Mouse (Mus musculus): ENCODE measurements around the gene Trpv6. TPM values are rescaled to one million over a fixed set of nuclear protein-coding genes. Genes with fewer than 3 reads are reported as not detected.

Gene Trpv6
- polyA plus RNA-seq (2012; fragmentation: generic; extraction: Trizol) = 0.25 TPM

DNA sequence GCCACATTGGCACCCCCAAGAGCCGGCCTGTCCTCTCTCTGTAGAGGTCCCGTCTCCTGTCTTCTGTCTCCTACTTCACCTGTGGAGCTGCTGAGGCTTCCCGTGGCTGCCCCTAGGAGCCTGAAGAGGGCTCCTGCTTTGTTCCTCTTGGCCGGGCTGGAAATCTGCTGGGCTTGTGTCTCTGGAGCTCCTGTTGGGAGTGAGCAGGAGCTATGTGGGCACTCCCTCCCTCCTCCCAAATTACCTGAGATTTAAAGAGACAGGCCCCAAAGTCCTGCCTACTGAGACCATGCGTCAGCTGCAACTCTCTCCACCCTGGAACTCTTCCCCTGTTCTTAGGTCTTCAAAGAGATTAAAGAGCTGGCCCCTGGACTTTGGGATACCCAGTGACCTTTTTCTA is at the start of gene Trpv6:
Trpv6 (minus strand) TSS at position 228 of the 400 bp plus-strand sequence.
- Histone ChIP-seq H3K79me2 (ENCODE audit: control insufficient read depth, insufficient read depth) (no peaks in the 10 kb centered on the region), H3K36me3 (ENCODE audit: control insufficient read depth, insufficient read depth) (no peaks in the 10 kb centered on the region), H3K4me3 (no peak within 1 kb of the TSS), H3ac (ENCODE audit: control insufficient read depth, insufficient read length) (no peak within 1 kb of the TSS), H3K27me3 (ENCODE audit: control insufficient read depth, insufficient read depth, insufficient read length) (no peaks in the 10 kb centered on the region), H3K4me2 (ENCODE audit: low read depth) (no peak within 1 kb of the TSS)
- TF ChIP-seq TCF12 (IDR thresholded peaks at IDR 0.05; ENCODE audit: insufficient read depth, poor library complexity, severe bottlenecking) (no peak), POLR2AphosphoS2 (IDR thresholded peaks at IDR 0.05; ENCODE audit: insufficient read length, low read depth) (no peak), SRF (IDR thresholded peaks at IDR 0.05; ENCODE audit: control insufficient read depth, insufficient read length, low read depth) (no peak)

DNA sequence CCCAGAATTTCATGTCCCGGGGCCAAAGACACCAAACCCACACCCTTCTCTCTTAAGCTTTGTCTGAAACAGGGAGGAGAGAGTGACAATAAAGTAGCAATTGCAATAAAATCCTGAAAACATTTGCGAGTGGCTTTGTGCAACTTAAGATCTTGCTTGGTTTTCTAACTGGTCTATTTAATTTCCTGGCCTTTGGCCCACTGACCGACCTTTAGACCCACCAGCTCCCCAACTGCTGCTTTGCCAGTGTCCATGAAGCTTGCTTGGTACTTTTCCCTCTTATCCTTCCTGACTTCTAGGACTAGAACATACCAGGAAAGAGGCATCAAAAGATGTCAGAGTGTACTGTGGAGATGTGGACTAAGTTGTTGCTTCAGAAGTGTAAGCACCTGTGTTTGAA is 49.4 kb upstream of the Trpv6 start:
- Histone ChIP-seq H3K4me3 (no peak overlapping the region), H3K27me3 (ENCODE audit: control insufficient read depth, insufficient read depth, insufficient read length) (no peaks in the 10 kb centered on the region), H3K79me2 (ENCODE audit: control insufficient read depth, insufficient read depth) (no peaks in the 10 kb centered on the region), H3K36me3 (ENCODE audit: control insufficient read depth, insufficient read depth) (no peaks in the 10 kb centered on the region), H3K4me2 (ENCODE audit: low read depth) (no peak overlapping the region), H3ac (ENCODE audit: control insufficient read depth, insufficient read length) (no peak overlapping the region)
- TF ChIP-seq USF1 (IDR thresholded peaks at IDR 0.05; ENCODE audit: low read depth) (no peak), POLR2A (IDR thresholded peaks at IDR 0.05; ENCODE audit: insufficient read length, low read depth) (no peak), MAX (IDR thresholded peaks at IDR 0.05; ENCODE audit: low read depth) (no peak), MYOD1 (IDR thresholded peaks at IDR 0.05; ENCODE audit: control insufficient read depth in 1 of 3, insufficient read length in 2 of 3, low read depth in 2 of 3) (no peak), TCF3 (IDR thresholded peaks at IDR 0.05; ENCODE audit: insufficient read length, low read depth) (no peak), CEBPB (IDR thresholded peaks at IDR 0.05; ENCODE audit: insufficient read depth, poor library complexity, severe bottlenecking) (no peak), E2F4 (IDR thresholded peaks at IDR 0.05; ENCODE audit: insufficient read depth) (no peak), SRF (IDR thresholded peaks at IDR 0.05; ENCODE audit: control insufficient read depth, insufficient read length, low read depth) (no peak), REST (IDR thresholded peaks at IDR 0.05; ENCODE audit: insufficient read depth, insufficient read length) (no peak), MYOG (IDR thresholded peaks at IDR 0.05; ENCODE audit: control insufficient read depth in 1 of 3, insufficient read depth in 1 of 3, insufficient read length in 2 of 3, low read depth in 2 of 3) (no peak), TCF12 (IDR thresholded peaks at IDR 0.05; ENCODE audit: insufficient read depth, poor library complexity, severe bottlenecking) (no peak), POLR2AphosphoS2 (IDR thresholded peaks at IDR 0.05; ENCODE audit: insufficient read length, low read depth) (no peak)

DNA sequence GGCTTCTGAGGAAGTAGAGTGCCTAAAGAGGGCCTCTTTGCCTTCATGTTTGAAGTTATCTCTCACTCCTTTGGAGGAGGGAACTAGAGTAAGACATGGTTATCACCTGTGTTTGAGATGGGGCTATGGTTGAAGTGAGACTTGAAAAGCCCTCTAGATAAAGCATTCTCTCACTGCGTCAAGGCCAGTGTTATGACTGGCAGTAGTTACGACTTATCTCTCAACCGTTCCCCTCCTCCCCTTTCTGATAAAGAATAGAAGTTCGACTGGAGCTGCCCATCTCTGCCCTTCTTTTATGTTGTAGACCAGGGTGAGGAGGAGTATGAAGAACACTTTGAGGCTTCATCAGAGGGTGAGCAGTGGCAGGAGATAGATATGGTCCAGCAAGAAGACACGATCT is 48.7 kb upstream of the Trpv6 start:
- TF ChIP-seq MYOD1 (IDR thresholded peaks at IDR 0.05; ENCODE audit: control insufficient read depth in 1 of 3, insufficient read length in 2 of 3, low read depth in 2 of 3) = no peak
- H3K4me2 ChIP-seq (ENCODE audit: low read depth) = no peak overlapping the region
- H3K79me2 ChIP-seq (ENCODE audit: control insufficient read depth, insufficient read depth) = no peaks in the 10 kb centered on the region
- H3ac ChIP-seq (ENCODE audit: control insufficient read depth, insufficient read length) = no peak overlapping the region
- H3K4me3 ChIP-seq = no peak overlapping the region
- no peaks in the 10 kb centered on the region for H3K36me3 ChIP-seq (ENCODE audit: control insufficient read depth, insufficient read depth)
- H3K27me3 ChIP-seq (ENCODE audit: control insufficient read depth, insufficient read depth, insufficient read length) = no peaks in the 10 kb centered on the region

DNA sequence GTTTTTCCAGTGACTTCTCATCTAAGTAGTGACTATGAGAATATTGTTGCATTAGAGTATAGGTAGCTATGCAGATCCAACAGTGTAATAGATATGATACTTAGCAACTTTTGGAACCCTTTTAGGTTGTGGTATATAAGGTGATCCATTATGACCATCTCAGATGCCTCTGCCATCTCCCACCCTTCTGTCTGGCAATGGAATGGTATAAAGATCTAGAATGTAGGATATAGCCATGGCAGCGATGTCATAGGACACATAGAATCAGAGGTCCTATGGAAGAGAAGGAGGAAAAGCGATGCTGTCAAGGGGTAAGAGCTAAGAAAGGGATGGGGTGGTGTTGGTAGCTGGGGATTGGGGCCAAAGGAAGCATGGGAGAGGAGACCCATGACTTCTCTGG is 47.9 kb upstream of the Trpv6 start, which contains the start of gene Llcfc1:
Llcfc1 (plus strand) TSS at position 301 of the 400 bp plus-strand sequence.
- no peaks in the 10 kb centered on the region for H3K79me2 ChIP-seq (ENCODE audit: control insufficient read depth, insufficient read depth)
- no peak within 1 kb of the TSS for H3ac ChIP-seq (ENCODE audit: control insufficient read depth, insufficient read length)
- no peak for TF ChIP-seq CEBPB (IDR thresholded peaks at IDR 0.05; ENCODE audit: insufficient read depth, poor library complexity, severe bottlenecking)
- TF ChIP-seq MYOG (IDR thresholded peaks at IDR 0.05; ENCODE audit: control insufficient read depth in 1 of 3, insufficient read depth in 1 of 3, insufficient read length in 2 of 3, low read depth in 2 of 3) = no peak
- no peak for TF ChIP-seq POLR2AphosphoS2 (IDR thresholded peaks at IDR 0.05; ENCODE audit: insufficient read length, low read depth)
- no peak for TF ChIP-seq TCF3 (IDR thresholded peaks at IDR 0.05; ENCODE audit: insufficient read length, low read depth)
- no peak for TF ChIP-seq USF1 (IDR thresholded peaks at IDR 0.05; ENCODE audit: low read depth)
- TF ChIP-seq TCF12 (IDR thresholded peaks at IDR 0.05; ENCODE audit: insufficient read depth, poor library complexity, severe bottlenecking) = no peak
- no peak for TF ChIP-seq REST (IDR thresholded peaks at IDR 0.05; ENCODE audit: insufficient read depth, insufficient read length)
- no peak for TF ChIP-seq MYOD1 (IDR thresholded peaks at IDR 0.05; ENCODE audit: control insufficient read depth in 1 of 3, insufficient read length in 2 of 3, low read depth in 2 of 3)
- no peak for TF ChIP-seq MAX (IDR thresholded peaks at IDR 0.05; ENCODE audit: low read depth)
- no peak for TF ChIP-seq POLR2A (IDR thresholded peaks at IDR 0.05; ENCODE audit: insufficient read length, low read depth)
- no peak for TF ChIP-seq SRF (IDR thresholded peaks at IDR 0.05; ENCODE audit: control insufficient read depth, insufficient read length, low read depth)
- no peaks in the 10 kb centered on the region for H3K27me3 ChIP-seq (ENCODE audit: control insufficient read depth, insufficient read depth, insufficient read length)
- no peak within 1 kb of the TSS for H3K4me3 ChIP-seq
- no peaks in the 10 kb centered on the region for H3K36me3 ChIP-seq (ENCODE audit: control insufficient read depth, insufficient read depth)
- no peak within 1 kb of the TSS for H3K4me2 ChIP-seq (ENCODE audit: low read depth)

DNA sequence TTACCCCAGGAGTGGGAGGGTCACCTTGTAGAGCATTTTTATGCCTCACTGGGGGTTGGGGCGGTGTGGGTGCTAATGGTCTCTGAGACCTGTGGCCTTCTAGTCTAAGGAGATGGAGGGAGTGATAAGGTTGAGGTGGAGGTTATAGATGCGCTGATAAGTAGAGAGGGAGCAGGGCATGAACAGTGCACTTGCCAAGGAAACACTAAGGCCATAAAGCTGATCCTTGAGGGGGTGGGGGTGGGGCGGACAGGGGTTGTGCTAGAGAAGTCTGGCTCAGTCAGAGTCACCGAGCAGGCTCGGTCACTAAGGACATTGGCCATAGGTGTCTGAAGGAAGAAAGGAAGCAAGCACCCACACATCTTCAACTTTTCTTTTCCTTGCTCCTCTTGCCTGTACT is 45.5 kb upstream of the Trpv6 start:
- TF ChIP-seq USF1 (IDR thresholded peaks at IDR 0.05; ENCODE audit: low read depth) (no peak), REST (IDR thresholded peaks at IDR 0.05; ENCODE audit: insufficient read depth, insufficient read length) (no peak)
- Histone ChIP-seq H3K4me3 (no peak overlapping the region), H3ac (ENCODE audit: control insufficient read depth, insufficient read length) (no peak overlapping the region), H3K27me3 (ENCODE audit: control insufficient read depth, insufficient read depth, insufficient read length) (no peaks in the 10 kb centered on the region), H3K79me2 (ENCODE audit: control insufficient read depth, insufficient read depth) (no peaks in the 10 kb centered on the region), H3K4me2 (ENCODE audit: low read depth) (no peak overlapping the region), H3K36me3 (ENCODE audit: control insufficient read depth, insufficient read depth) (no peaks in the 10 kb centered on the region)

DNA sequence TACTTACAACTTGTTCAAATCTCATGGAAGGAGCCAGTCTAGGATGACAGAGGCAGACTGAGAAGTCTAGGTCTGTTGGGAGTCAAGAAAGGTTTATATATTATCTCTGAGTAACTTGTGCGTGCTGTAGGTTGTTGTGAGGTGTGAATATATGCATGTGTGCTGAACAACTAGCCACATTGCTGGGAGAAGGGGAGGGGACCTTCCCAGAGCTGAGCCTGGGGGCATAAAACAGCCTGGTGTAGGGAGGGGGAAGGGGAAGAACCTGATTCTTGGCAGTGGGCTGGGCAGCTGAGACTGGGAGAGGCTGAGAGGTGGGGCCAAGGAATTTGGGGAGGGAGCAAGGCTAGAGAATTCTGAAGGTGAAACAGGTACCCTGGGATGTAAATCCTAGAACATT is 44.5 kb upstream of the Trpv6 start, which contains the start of gene Trpv5:
Trpv5 (minus strand) TSS at position 101 of the 400 bp plus-strand sequence.
- no peaks in the 10 kb centered on the region for H3K79me2 ChIP-seq (ENCODE audit: control insufficient read depth, insufficient read depth)
- H3ac ChIP-seq (ENCODE audit: control insufficient read depth, insufficient read length) = no peak within 1 kb of the TSS

More for the DNA sequence above, 44.5 kb upstream of the Trpv6 start, which contains the start of gene Trpv5:
- Histone ChIP-seq H3K36me3 (ENCODE audit: control insufficient read depth, insufficient read depth) (no peaks in the 10 kb centered on the region), H3K27me3 (ENCODE audit: control insufficient read depth, insufficient read depth, insufficient read length) (no peaks in the 10 kb centered on the region), H3K4me3 (no peak within 1 kb of the TSS), H3K4me2 (ENCODE audit: low read depth) (no peak within 1 kb of the TSS)
- TF ChIP-seq E2F4 (IDR thresholded peaks at IDR 0.05; ENCODE audit: insufficient read depth) = no peak
- no peak for TF ChIP-seq TCF3 (IDR thresholded peaks at IDR 0.05; ENCODE audit: insufficient read length, low read depth)
- no peak for TF ChIP-seq TCF12 (IDR thresholded peaks at IDR 0.05; ENCODE audit: insufficient read depth, poor library complexity, severe bottlenecking)
- TF ChIP-seq CEBPB (IDR thresholded peaks at IDR 0.05; ENCODE audit: insufficient read depth, poor library complexity, severe bottlenecking) = no peak
- TF ChIP-seq MAX (IDR thresholded peaks at IDR 0.05; ENCODE audit: low read depth) = no peak

Measured in myocyte (in vitro differentiated cells).